Mouse (Mus musculus): ENCODE measurements around the gene Timm8a1. TPM values are rescaled to one million over a fixed set of nuclear protein-coding genes. Genes with fewer than 3 reads are reported as not detected.
A peak's percentile ranks its signal among the peaks of the same experiment; 100 is the strongest.
"Not testable (repeated sequence)": the region's sequence is repeated elsewhere in the genome, so short reads cannot be mapped to it uniquely, and the experiment has no call there.

The Timm8a1 gene
- polyA plus RNA-seq, 1 experiment: 54.9 TPM

DNA sequence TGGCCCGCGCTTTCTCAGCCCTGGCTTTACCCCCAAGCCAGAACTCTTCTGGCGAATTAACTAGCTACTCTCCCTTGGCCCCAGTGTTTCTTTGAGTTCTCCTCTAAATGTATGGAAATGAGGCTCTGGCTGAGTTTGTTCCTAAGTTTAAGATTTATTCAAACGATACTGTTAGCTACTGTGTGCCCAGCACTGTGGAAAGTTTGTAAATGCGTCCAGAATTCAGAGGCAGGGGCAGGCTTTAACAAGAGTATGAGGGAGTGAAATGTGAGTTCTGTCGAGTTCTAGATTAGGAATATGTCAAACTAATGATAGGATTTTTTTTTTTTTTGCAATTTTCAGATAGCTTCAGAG lies 267 bp upstream of the Timm8a1 start:
- Histone ChIP-seq H3K36me3 (ENCODE audit: control insufficient read depth, insufficient read depth, low read length, poor library complexity, severe bottlenecking) (peaks cover 5% of the 10 kb centered on the region), H3K4me1 (ENCODE audit: control insufficient read depth, insufficient read depth, low read length) (no peaks in the 10 kb centered on the region), H3K27ac (ENCODE audit: insufficient read depth, low read length) (peak overlapping the region; percentile 61; the same call in 1 of the 2 replicates), H3K27me3 (ENCODE audit: control insufficient read depth, insufficient read depth, low read length, poor library complexity, severe bottlenecking) (no peaks in the 10 kb centered on the region), H3K9ac (ENCODE audit: low read depth, poor library complexity, severe bottlenecking) (peak overlapping the region; percentile 88), H3K4me3 (ENCODE audit: low read depth, low read length) (peak overlapping the region; percentile 80; the same call in 1 of the 2 replicates), H3K9me3 (replicated peaks; ENCODE audit: control insufficient read depth, insufficient read depth, low read length, poor library complexity, severe bottlenecking) (no peaks in the 10 kb centered on the region)
- TF ChIP-seq CTCF (IDR thresholded peaks at IDR 0.05; ENCODE audit: low read depth, low read length): no peak
- TF ChIP-seq EP300 (IDR thresholded peaks at IDR 0.05; ENCODE audit: insufficient read depth, low read depth, low read length): no peak
- TF ChIP-seq POLR2A (IDR thresholded peaks at IDR 0.05; ENCODE audit: insufficient read depth, low read length): no peak

DNA sequence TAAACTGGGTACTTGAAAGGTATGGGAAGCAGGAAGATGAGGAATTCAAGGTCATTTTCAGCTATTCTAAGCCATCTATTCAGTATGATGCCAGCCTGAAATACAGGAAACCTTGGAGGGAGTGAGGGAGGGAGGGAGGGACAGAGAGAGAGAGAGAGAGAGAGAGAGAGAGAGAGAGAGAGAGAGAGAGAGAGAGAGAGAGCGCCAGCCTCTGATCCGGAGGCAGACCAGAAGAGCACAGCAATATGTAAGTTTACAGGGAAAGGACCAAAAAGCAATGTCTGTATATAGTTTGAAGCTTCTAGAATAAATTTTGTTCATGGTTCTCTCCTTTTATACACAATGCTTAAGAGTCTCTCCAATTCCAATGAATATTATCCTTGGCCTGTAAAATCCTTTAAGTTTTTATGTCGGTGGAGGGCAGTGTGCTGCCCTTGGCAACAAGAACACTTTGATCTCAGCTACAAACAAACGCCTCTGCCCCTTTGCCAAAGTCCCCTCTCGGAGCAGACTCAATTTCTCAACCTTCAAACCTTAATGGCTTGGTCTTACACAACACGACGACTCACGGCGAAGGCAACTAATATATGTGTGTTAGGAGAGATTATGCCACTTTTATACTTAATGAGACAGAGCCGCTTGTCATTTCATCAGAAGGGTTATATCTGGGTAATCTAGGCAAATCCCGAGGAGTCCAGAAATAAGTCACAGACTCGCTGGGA lies 1.1 kb downstream of the Timm8a1 start:
- Histone ChIP-seq H3K4me3 (ENCODE audit: low read depth, low read length) (peak overlapping the region; percentile 98), H3K9me3 (replicated peaks; ENCODE audit: control insufficient read depth, insufficient read depth, low read length, poor library complexity, severe bottlenecking) (no peaks in the 10 kb centered on the region), H3K36me3 (ENCODE audit: control insufficient read depth, insufficient read depth, low read length, poor library complexity, severe bottlenecking) (peaks cover 8% of the 10 kb centered on the region), H3K27me3 (ENCODE audit: control insufficient read depth, insufficient read depth, low read length, poor library complexity, severe bottlenecking) (no peaks in the 10 kb centered on the region), H3K9ac (ENCODE audit: low read depth, poor library complexity, severe bottlenecking) (peak overlapping the region; percentile 88), H3K27ac (ENCODE audit: insufficient read depth, low read length) (peak overlapping the region; percentile 71), H3K4me1 (ENCODE audit: control insufficient read depth, insufficient read depth, low read length) (no peaks in the 10 kb centered on the region)
- TF ChIP-seq CTCF (IDR thresholded peaks at IDR 0.05; ENCODE audit: low read depth, low read length): no peak
- no peak for TF ChIP-seq POLR2A (IDR thresholded peaks at IDR 0.05; ENCODE audit: insufficient read depth, low read length)
- TF ChIP-seq EP300 (IDR thresholded peaks at IDR 0.05; ENCODE audit: insufficient read depth, low read depth, low read length): no peak

DNA sequence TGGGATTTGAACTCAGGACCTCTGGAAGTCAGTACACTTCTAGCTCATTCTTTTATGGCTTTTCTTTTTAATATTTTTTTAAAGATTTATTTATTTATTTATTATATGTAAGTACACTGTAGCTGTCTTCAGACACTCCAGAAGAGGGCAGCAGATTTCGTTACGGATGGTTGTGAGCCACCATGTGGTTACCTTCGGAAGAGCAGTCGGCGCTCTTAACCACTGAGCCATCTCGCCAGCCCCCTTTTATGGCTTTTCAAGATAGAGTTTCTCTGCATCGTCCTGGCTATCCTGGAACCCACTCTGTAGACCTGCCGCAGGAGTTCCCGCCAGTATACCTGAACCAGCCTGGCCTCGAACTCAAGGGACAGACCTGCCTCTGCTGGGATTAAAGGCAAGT lies 1.9 kb downstream of the Timm8a1 start:
- TF ChIP-seq CTCF (IDR thresholded peaks at IDR 0.05; ENCODE audit: low read depth, low read length): peak; percentile 14
- not testable (repeated sequence) for H3K4me1 ChIP-seq (ENCODE audit: control insufficient read depth, insufficient read depth, low read length); H3K27me3 ChIP-seq (ENCODE audit: control insufficient read depth, insufficient read depth, low read length, poor library complexity, severe bottlenecking); H3K27ac ChIP-seq (ENCODE audit: insufficient read depth, low read length); H3K36me3 ChIP-seq (ENCODE audit: control insufficient read depth, insufficient read depth, low read length, poor library complexity, severe bottlenecking); H3K9me3 ChIP-seq (replicated peaks; ENCODE audit: control insufficient read depth, insufficient read depth, low read length, poor library complexity, severe bottlenecking)
- peak overlapping the region; percentile 98 for H3K4me3 ChIP-seq (ENCODE audit: low read depth, low read length)
- H3K9ac ChIP-seq (ENCODE audit: low read depth, poor library complexity, severe bottlenecking): peak overlapping the region; percentile 88

- no peak overlapping the region for H3K9ac ChIP-seq (ENCODE audit: low read depth, poor library complexity, severe bottlenecking)
- H3K4me3 ChIP-seq (ENCODE audit: low read depth, low read length): no peak overlapping the region
- H3K27me3 ChIP-seq (ENCODE audit: control insufficient read depth, insufficient read depth, low read length, poor library complexity, severe bottlenecking): no peaks in the 10 kb centered on the region
- 0 out of 2 replicates have a peak, but pooled peaks cover 2% of the 10 kb centered on the region for H3K9me3 ChIP-seq (replicated peaks; ENCODE audit: control insufficient read depth, insufficient read depth, low read length, poor library complexity, severe bottlenecking)
- H3K4me1 ChIP-seq (ENCODE audit: control insufficient read depth, insufficient read depth, low read length): no peaks in the 10 kb centered on the region
- no peak overlapping the region for H3K27ac ChIP-seq (ENCODE audit: insufficient read depth, low read length)
- peaks cover 2% of the 10 kb centered on the region for H3K36me3 ChIP-seq (ENCODE audit: control insufficient read depth, insufficient read depth, low read length, poor library complexity, severe bottlenecking)
- TF ChIP-seq CTCF (IDR thresholded peaks at IDR 0.05; ENCODE audit: low read depth, low read length) (no peak), EP300 (IDR thresholded peaks at IDR 0.05; ENCODE audit: insufficient read depth, low read depth, low read length) (no peak), POLR2A (IDR thresholded peaks at IDR 0.05; ENCODE audit: insufficient read depth, low read length) (no peak)
These were observed 8.3 kb downstream of the Timm8a1 start for GRCm38 (mm10) chrX:134533346-134533745.

DNA sequence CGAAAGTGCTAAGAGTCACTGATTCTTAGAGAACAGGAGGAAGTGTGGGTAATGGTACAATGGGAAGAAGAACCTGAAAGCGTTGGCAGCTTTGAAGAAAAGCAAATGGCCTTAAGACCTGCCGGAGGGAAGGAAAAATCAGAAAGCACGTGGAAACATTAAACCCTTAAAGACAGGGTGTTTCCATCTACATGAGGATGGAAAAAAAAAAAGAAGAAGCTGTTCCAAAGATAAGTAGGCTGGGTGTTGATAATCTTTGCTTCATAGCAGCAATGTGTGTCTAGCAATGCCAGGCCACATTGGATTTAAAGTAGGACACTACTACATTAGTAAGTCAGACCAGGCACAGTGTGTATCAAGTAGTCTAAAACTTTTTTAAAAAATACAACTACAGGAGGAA lies 16.4 kb downstream of the Timm8a1 start:
- Histone ChIP-seq H3K4me1 (ENCODE audit: control insufficient read depth, insufficient read depth, low read length) (no peaks in the 10 kb centered on the region), H3K4me3 (ENCODE audit: low read depth, low read length) (no peak overlapping the region), H3K9me3 (replicated peaks; ENCODE audit: control insufficient read depth, insufficient read depth, low read length, poor library complexity, severe bottlenecking) (no peaks in the 10 kb centered on the region), H3K27me3 (ENCODE audit: control insufficient read depth, insufficient read depth, low read length, poor library complexity, severe bottlenecking) (no peaks in the 10 kb centered on the region), H3K27ac (ENCODE audit: insufficient read depth, low read length) (no peak overlapping the region), H3K9ac (ENCODE audit: low read depth, poor library complexity, severe bottlenecking) (no peak overlapping the region), H3K36me3 (ENCODE audit: control insufficient read depth, insufficient read depth, low read length, poor library complexity, severe bottlenecking) (no peaks in the 10 kb centered on the region)
- no peak for TF ChIP-seq CTCF (IDR thresholded peaks at IDR 0.05; ENCODE audit: low read depth, low read length)
- no peak for TF ChIP-seq POLR2A (IDR thresholded peaks at IDR 0.05; ENCODE audit: insufficient read depth, low read length)
- TF ChIP-seq EP300 (IDR thresholded peaks at IDR 0.05; ENCODE audit: insufficient read depth, low read depth, low read length): no peak

- Histone ChIP-seq H3K27ac (ENCODE audit: insufficient read depth, low read length) (no peak overlapping the region), H3K9me3 (replicated peaks; ENCODE audit: control insufficient read depth, insufficient read depth, low read length, poor library complexity, severe bottlenecking) (no peaks in the 10 kb centered on the region), H3K4me1 (ENCODE audit: control insufficient read depth, insufficient read depth, low read length) (no peaks in the 10 kb centered on the region), H3K9ac (ENCODE audit: low read depth, poor library complexity, severe bottlenecking) (no peak overlapping the region), H3K36me3 (ENCODE audit: control insufficient read depth, insufficient read depth, low read length, poor library complexity, severe bottlenecking) (no peaks in the 10 kb centered on the region), H3K27me3 (ENCODE audit: control insufficient read depth, insufficient read depth, low read length, poor library complexity, severe bottlenecking) (no peaks in the 10 kb centered on the region), H3K4me3 (ENCODE audit: low read depth, low read length) (no peak overlapping the region)
- TF ChIP-seq EP300 (IDR thresholded peaks at IDR 0.05; ENCODE audit: insufficient read depth, low read depth, low read length) (no peak), POLR2A (IDR thresholded peaks at IDR 0.05; ENCODE audit: insufficient read depth, low read length) (no peak), CTCF (IDR thresholded peaks at IDR 0.05; ENCODE audit: low read depth, low read length) (no peak)
These were observed 17.9 kb downstream of the Timm8a1 start for GRCm38 (mm10) chrX:134523772-134524171.
